Mouse (Mus musculus): ENCODE measurements around the gene Sppl2b.

DNA sequence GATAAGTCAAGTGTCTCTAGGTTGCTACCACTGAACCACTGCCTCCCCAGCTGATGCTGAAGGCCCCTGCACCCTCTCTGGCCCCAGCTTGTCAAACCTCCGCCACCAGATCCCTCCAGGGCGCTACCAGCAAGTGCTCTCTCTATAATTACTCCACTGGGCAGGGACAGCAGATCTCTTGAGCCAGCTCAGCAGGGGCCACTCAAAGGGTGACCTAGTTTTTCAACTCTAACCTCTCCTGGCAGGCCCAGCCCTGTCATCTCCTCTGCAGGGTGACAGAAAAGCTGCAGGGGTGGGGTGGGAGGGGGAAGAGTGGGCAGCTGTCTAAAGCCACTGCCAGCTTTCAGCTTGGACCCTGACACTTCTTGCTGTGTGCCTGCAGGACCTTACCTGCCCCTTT lies 17.2 kb upstream of the Sppl2b start:
- TF ChIP-seq POLR2A (IDR thresholded peaks at IDR 0.05; ENCODE audit: control insufficient read depth, low read depth, low read length) = no peak
- no peak for TF ChIP-seq CTCF (IDR thresholded peaks at IDR 0.05; ENCODE audit: control insufficient read depth, insufficient read depth, insufficient replicate concordance, low read depth, low read length)
